Mouse (Mus musculus) CH12.LX (cell line): ENCODE measurements around the gene BC053393. TPM values are rescaled to one million over a fixed set of nuclear protein-coding genes. Genes with fewer than 3 reads are reported as not detected.

Source experiments
- DNase-seq: peaks from one replicate; pipeline ENCODE4 v3.0.0-alpha.2; 2013; ENCODE audit errors: extremely low read depth
- H3K27ac ChIP-seq: 2 replicates; pipeline ENCODE4 v1.5.1; 2012; ENCODE audit warnings: low read depth, mild to moderate bottlenecking, control low read depth, moderate library complexity; ENCODE audit not compliant: insufficient read depth
- H3K27me3 ChIP-seq: replicated peaks from 2 replicates; pipeline ENCODE3; 2012; ENCODE audit warnings: inconsistent platforms
- H3K36me3 ChIP-seq, 2 experiments: replicated peaks in 1 of 2; 2 replicates each; pipeline versions ENCODE3 to v1.6.1; 2012; ENCODE audit warnings: inconsistent platforms in 1 of 2, low read length in 1 of 2, mild to moderate bottlenecking in 1 of 2, mixed read lengths in 1 of 2, moderate library complexity in 1 of 2; ENCODE audit not compliant: control insufficient read depth in 1 of 2, insufficient read depth in 1 of 2
- H3K4me1 ChIP-seq, 2 experiments: 2 replicates each; pipeline ENCODE4 v1.6.1; 2012; ENCODE audit warnings: inconsistent platforms in 1 of 2, moderate library complexity in 1 of 2; ENCODE audit not compliant: insufficient read depth in 2 of 2, control insufficient read depth in 1 of 2
- H3K4me2 ChIP-seq: 2 replicates; pipeline ENCODE4 v1.6.1; 2012; ENCODE audit warnings: low read depth, mild to moderate bottlenecking, control low read depth; ENCODE audit not compliant: poor library complexity, insufficient read depth, severe bottlenecking
- H3K4me3 ChIP-seq, 3 experiments: fragments of 150-350 bp in 1 of 3; sonication (generic) in 1 of 3; replicated peaks in 1 of 3; 2 replicates each; pipeline versions ENCODE3 to v1.5.1; 2011 to 2012; ENCODE audit warnings: low read depth in 2 of 3, low read length in 2 of 3, mild to moderate bottlenecking in 2 of 3, moderate library complexity in 2 of 3, control low read depth in 1 of 3, improper control_type of control experiment in 1 of 3, inconsistent platforms in 1 of 3, mixed read lengths in 1 of 3; ENCODE audit not compliant: poor library complexity in 1 of 3
- H3K79me2 ChIP-seq: replicated peaks from 2 replicates; pipeline ENCODE4 v1.6.1; 2012; ENCODE audit warnings: mild to moderate bottlenecking, moderate library complexity; ENCODE audit not compliant: control insufficient read depth, poor library complexity, insufficient read depth, severe bottlenecking; ENCODE audit errors: extremely low read depth
- H3K9ac ChIP-seq: 2 replicates; pipeline ENCODE4 v1.6.1; 2012; ENCODE audit warnings: low read depth, mild to moderate bottlenecking, control low read depth, moderate library complexity; ENCODE audit not compliant: insufficient read depth
- H3K9me3 ChIP-seq: replicated peaks from 2 replicates; pipeline ENCODE3; 2012; ENCODE audit warnings: low read length, inconsistent platforms, mixed read lengths
- BHLHE40 ChIP-seq: IDR thresholded peaks from 2 replicates; pipeline ENCODE4 v1.6.1; 2011; ENCODE audit warnings: mild to moderate bottlenecking, low read depth, low read length, improper control_type of control experiment
- CHD1 ChIP-seq: IDR thresholded peaks from 2 replicates; pipeline ENCODE4 v1.6.1; 2012; ENCODE audit warnings: low read depth, low read length, improper control_type of control experiment, inconsistent platforms
- CHD2 ChIP-seq: IDR thresholded peaks from 2 replicates; pipeline ENCODE4 v1.6.1; 2011; ENCODE audit warnings: low read length, improper control_type of control experiment
- CTCF ChIP-seq, 2 experiments: IDR thresholded peaks in 1 of 2; conservative IDR thresholded peaks in 1 of 2; 2 replicates each; pipeline ENCODE4 v1.5.1; 2011 to 2012; ENCODE audit warnings: low read depth in 2 of 2, low read length in 2 of 2, improper control_type of control experiment in 1 of 2, inconsistent platforms in 1 of 2, mild to moderate bottlenecking in 1 of 2, moderate library complexity in 1 of 2
- E2F4 ChIP-seq: IDR thresholded peaks from 2 replicates; pipeline ENCODE4 v1.6.1; 2011; ENCODE audit warnings: low read depth, low read length, improper control_type of control experiment; ENCODE audit not compliant: insufficient replicate concordance
- ETS1 ChIP-seq: conservative IDR thresholded peaks from 2 replicates; pipeline ENCODE4 v1.6.1; 2012; ENCODE audit warnings: low read depth, mild to moderate bottlenecking, inconsistent platforms, low read length, improper control_type of control experiment, moderate library complexity
- GABPA ChIP-seq: IDR thresholded peaks from 2 replicates; pipeline ENCODE4 v1.6.1; 2012; ENCODE audit warnings: low read depth, low read length, improper control_type of control experiment, inconsistent platforms; ENCODE audit not compliant: insufficient replicate concordance
- HCFC1 ChIP-seq: IDR thresholded peaks from 2 replicates; pipeline ENCODE4 v1.6.1; 2012; ENCODE audit warnings: low read depth, mild to moderate bottlenecking, inconsistent platforms, low read length, improper control_type of control experiment
- JUN ChIP-seq: IDR thresholded peaks from 2 replicates; pipeline ENCODE4 v1.6.1; 2011; ENCODE audit warnings: low read depth, mild to moderate bottlenecking, low read length, improper control_type of control experiment, moderate library complexity; ENCODE audit not compliant: insufficient read depth
- JUND ChIP-seq: conservative IDR thresholded peaks from 2 replicates; pipeline ENCODE4 v1.6.1; 2011; ENCODE audit warnings: low read depth, low read length, improper control_type of control experiment
- KAT2A ChIP-seq: IDR thresholded peaks from 2 replicates; pipeline ENCODE4 v1.6.1; 2012; ENCODE audit warnings: low read length, improper control_type of control experiment, inconsistent platforms; ENCODE audit not compliant: insufficient replicate concordance
- MAFK ChIP-seq: IDR thresholded peaks from 2 replicates; pipeline ENCODE4 v1.6.1; 2011; ENCODE audit warnings: low read length, improper control_type of control experiment; ENCODE audit not compliant: insufficient replicate concordance
- MAZ ChIP-seq: IDR thresholded peaks from 2 replicates; pipeline ENCODE4 v1.6.1; 2012; ENCODE audit warnings: low read depth, mild to moderate bottlenecking, inconsistent platforms, low read length, improper control_type of control experiment, moderate library complexity
- MXI1 ChIP-seq: IDR thresholded peaks from 2 replicates; pipeline ENCODE4 v1.6.1; 2011; ENCODE audit warnings: mild to moderate bottlenecking, low read depth, low read length, improper control_type of control experiment
- NRF1 ChIP-seq: IDR thresholded peaks from 2 replicates; pipeline ENCODE4 v1.6.1; 2014; ENCODE audit warnings: low read depth, mild to moderate bottlenecking, inconsistent platforms, low read length, improper control_type of control experiment, moderate library complexity
- PAX5 ChIP-seq: IDR thresholded peaks from 2 replicates; pipeline ENCODE4 v1.6.1; 2012; ENCODE audit warnings: low read length, inconsistent platforms, mixed read lengths
- POLR2A ChIP-seq: IDR thresholded peaks from 2 replicates; pipeline ENCODE4 v1.6.1; 2011; ENCODE audit warnings: low read depth, mild to moderate bottlenecking, improper control_type of control experiment, low read length
- POLR2AphosphoS2 ChIP-seq: IDR thresholded peaks from 2 replicates; pipeline ENCODE4 v1.6.1; 2011; ENCODE audit warnings: low read depth, low read length, improper control_type of control experiment
- RAD21 ChIP-seq: IDR thresholded peaks from 2 replicates; pipeline ENCODE4 v1.6.1; 2011; ENCODE audit warnings: low read depth, mild to moderate bottlenecking, low read length, improper control_type of control experiment, moderate library complexity
- SIN3A ChIP-seq: IDR thresholded peaks from 2 replicates; pipeline ENCODE4 v1.6.1; 2012; ENCODE audit warnings: low read length, improper control_type of control experiment, inconsistent platforms
- SMC3 ChIP-seq: IDR thresholded peaks from 2 replicates; pipeline ENCODE4 v1.6.1; 2011; ENCODE audit warnings: low read depth, low read length, improper control_type of control experiment
- ZC3H11A ChIP-seq: IDR thresholded peaks from 2 replicates; pipeline ENCODE4 v1.6.1; 2012; ENCODE audit warnings: low read depth, mild to moderate bottlenecking, inconsistent platforms, low read length, improper control_type of control experiment
- ZMIZ1 ChIP-seq: IDR thresholded peaks from 2 replicates; pipeline ENCODE4 v1.6.1; 2012; ENCODE audit warnings: low read depth, mild to moderate bottlenecking, inconsistent platforms, low read length, improper control_type of control experiment
- dilution Hi-C: fragments of 300-500 bp; cut with MboI; formaldehyde crosslinking; loops from 2 replicates; pipeline ENCODE4 v1.14.3; 2020; ENCODE audit warnings: low sequenced_read_pairs; ENCODE audit not compliant: extremely low pct_unique_long_range_greater_than_20kb, extremely low pct_ligation_motif_present
- in situ Hi-C: fragments of 300-500 bp; cut with MboI; formaldehyde crosslinking; loops from 3 replicates; pipeline ENCODE4 v1.14.3; 2019; ENCODE audit warnings: low sequenced_read_pairs, low pct_ligation_motif_present, low pct_unique_long_range_greater_than_20kb, mixed read lengths
- polyA plus RNA-seq: library from polyadenylated mRNA; unstranded; fragments of >175 nt; gene quantifications from 2 replicates; pipeline ENCODE4 v1.2.1, GENCODE M21; 2012; ENCODE audit warnings: low read depth; ENCODE audit not compliant: insufficient read length
- total RNA-seq, 2 experiments: library from RNA; depleted of rRNA; stranded (reverse); fragments of 300-350 nt in 1 of 2; fragments of >200 nt in 1 of 2; gene quantifications; 2 replicates each; pipeline ENCODE4 v1.2.3; 2012 to 2014

BC053393 gene
- total and polyA plus RNA-seq, 3 experiments, result not detected

- Histone ChIP-seq H3K79me2 (no peaks in the 10 kb centered on the region), H3K36me3 (no peaks in the 10 kb centered on the region), H3K27ac (no peak overlapping the region), H3K9me3 (no peaks in the 10 kb centered on the region), H3K9ac (no peak overlapping the region), H3K4me2 (no peak overlapping the region), H3K4me3 (no peak overlapping the region), H3K27me3 (peaks cover 3% of the 10 kb centered on the region), H3K4me1 (no peaks in the 10 kb centered on the region)
- in situ Hi-C loops, result loop anchor here (10.0 kb wide), 1 partner anchor 142 kb away; the partner anchor contains the start of gene Havcr1
- TF ChIP-seq MAZ (no peak), NRF1 (no peak), CHD2 (no peak), PAX5 (no peak), HCFC1 (no peak), JUN (no peak), MXI1 (no peak), BHLHE40 (no peak), JUND (no peak), SMC3 (no peak), ZC3H11A (no peak), CTCF (conservative IDR thresholded peaks at IDR 0.05 in 1 of 2, IDR thresholded peaks at IDR 0.05 in 1 of 2; ENCODE audit: low read depth in 2 of 2, low read length in 2 of 2) (no peak), RAD21 (no peak), SIN3A (no peak), GABPA (no peak), E2F4 (no peak)
- dilution Hi-C loops, result no loop called here
- no peak for DNase-seq
Observed at GRCm38 (mm10) chr11:46592416-46592815, 21.1 kb downstream of the BC053393 start.

GRCm38 (mm10) chr11:46619929-46620328, 48.6 kb downstream of the BC053393 start:
- no peak overlapping the region for H3K9ac ChIP-seq
- no peak for DNase-seq
- H3K79me2 ChIP-seq, result no peaks in the 10 kb centered on the region
- in situ Hi-C loops, result loop anchor here (10.0 kb wide), 1 partner anchor 65 kb away; no protein-coding TSS in a partner anchor
- no peak overlapping the region for H3K27ac ChIP-seq
- H3K27me3 ChIP-seq, result no peaks in the 10 kb centered on the region
- H3K4me1 ChIP-seq, result peaks cover 0 to 6% of the 10 kb centered on the region in 2 experiments; a peak in 3 of 4 replicates
- H3K4me3 ChIP-seq, result no peak overlapping the region
- no peak for TF ChIP-seq POLR2AphosphoS2
- TF ChIP-seq CHD1, result no peak
- no peak for TF ChIP-seq MAZ
- TF ChIP-seq ZC3H11A, result no peak
- no peak for TF ChIP-seq POLR2A
- no peak for TF ChIP-seq KAT2A
- TF ChIP-seq ETS1, result no peak
- TF ChIP-seq BHLHE40, result no peak
- TF ChIP-seq ZMIZ1, result no peak
- TF ChIP-seq MAFK, result no peak
- no peak for TF ChIP-seq CTCF (conservative IDR thresholded peaks at IDR 0.05 in 1 of 2, IDR thresholded peaks at IDR 0.05 in 1 of 2; ENCODE audit: low read depth in 2 of 2, low read length in 2 of 2)
- no peak overlapping the region for H3K4me2 ChIP-seq
- H3K36me3 ChIP-seq, result no peaks in the 10 kb centered on the region
- dilution Hi-C loops, result no loop called here
- H3K9me3 ChIP-seq, result no peaks in the 10 kb centered on the region
